Mouse (Mus musculus): ENCODE measurements around the gene Bcl2l14. TPM values are rescaled to one million over a fixed set of nuclear protein-coding genes. Genes with fewer than 3 reads are reported as not detected.

Bcl2l14 gene
- polyA plus RNA-seq, 1 experiment from 2014 or later, result 0.15 TPM

GRCm38 (mm10) chr6:134443925-134444324 is 47.8 kb downstream of the Bcl2l14 start:
- no peak overlapping the region for H3K4me2 ChIP-seq (ENCODE audit: low read length)
- no peak overlapping the region for H3K27ac ChIP-seq (replicated peaks in 1 of 2; ENCODE audit: control insufficient read depth in 1 of 2, insufficient read depth in 1 of 2, low read depth in 2 of 2, low read length in 2 of 2)
- WGBS, result 84% methylated on average over 5 of the region's 5 CpGs
- H3K27me3 ChIP-seq (ENCODE audit: control insufficient read depth, insufficient read depth, low read length), result no peaks in the 10 kb centered on the region
- peaks cover 28% of the 10 kb centered on the region for H3K36me3 ChIP-seq (ENCODE audit: control insufficient read depth, insufficient read depth, low read length)
- H3K9ac ChIP-seq (ENCODE audit: low read length), result no peak overlapping the region
- H3K4me1 ChIP-seq (ENCODE audit: control insufficient read depth in 2 of 2, insufficient read depth in 2 of 2, low read length in 2 of 2), result peaks cover 0 to 11% of the 10 kb centered on the region in 2 experiments; a peak in 3 of 4 replicates
- ATAC-seq (ENCODE audit: insufficient number of reproducible peaks, insufficient read depth, low FRiP score, low read depth), result no peak
- no peak overlapping the region for H3K4me3 ChIP-seq (ENCODE audit: control insufficient read depth in 1 of 2, insufficient read depth in 1 of 2, low read depth in 1 of 2, low read length in 2 of 2)
- H3K9me3 ChIP-seq (ENCODE audit: control insufficient read depth, low read length), result no peaks in the 10 kb centered on the region

- no peak for ATAC-seq (ENCODE audit: insufficient number of reproducible peaks, insufficient read depth, low FRiP score, low read depth)
- no peaks in the 10 kb centered on the region for H3K27me3 ChIP-seq (ENCODE audit: control insufficient read depth, insufficient read depth, low read length)
- H3K4me2 ChIP-seq (ENCODE audit: low read length), result no peak overlapping the region
- H3K36me3 ChIP-seq (ENCODE audit: control insufficient read depth, insufficient read depth, low read length), result peaks cover 70% of the 10 kb centered on the region
- no peaks in the 10 kb centered on the region for H3K9me3 ChIP-seq (ENCODE audit: control insufficient read depth, low read length)
- no peak overlapping the region for H3K9ac ChIP-seq (ENCODE audit: low read length)
- H3K27ac ChIP-seq (replicated peaks in 1 of 2; ENCODE audit: control insufficient read depth in 1 of 2, insufficient read depth in 1 of 2, low read depth in 2 of 2, low read length in 2 of 2), result no peak overlapping the region
- WGBS, result 92% methylated on average over 12 of the region's 12 CpGs
- no peaks in the 10 kb centered on the region; a peak in 1 of 4 replicates for H3K4me1 ChIP-seq (ENCODE audit: control insufficient read depth in 2 of 2, insufficient read depth in 2 of 2, low read length in 2 of 2)
- no peak overlapping the region for H3K4me3 ChIP-seq (ENCODE audit: control insufficient read depth in 1 of 2, insufficient read depth in 1 of 2, low read depth in 1 of 2, low read length in 2 of 2)
These were observed 52.3 kb downstream of the Bcl2l14 start for GRCm38 (mm10) chr6:134448451-134448850.

- peaks cover 81% of the 10 kb centered on the region for H3K36me3 ChIP-seq (ENCODE audit: control insufficient read depth, insufficient read depth, low read length)
- H3K9ac ChIP-seq (ENCODE audit: low read length), result no peak overlapping the region
- no peak overlapping the region; a peak in 1 of 4 replicates for H3K27ac ChIP-seq (replicated peaks in 1 of 2; ENCODE audit: control insufficient read depth in 1 of 2, insufficient read depth in 1 of 2, low read depth in 2 of 2, low read length in 2 of 2)
- no peak for ATAC-seq (ENCODE audit: insufficient number of reproducible peaks, insufficient read depth, low FRiP score, low read depth)
- no peaks in the 10 kb centered on the region for H3K27me3 ChIP-seq (ENCODE audit: control insufficient read depth, insufficient read depth, low read length)
- H3K4me2 ChIP-seq (ENCODE audit: low read length), result no peak overlapping the region
- no peaks in the 10 kb centered on the region for H3K9me3 ChIP-seq (ENCODE audit: control insufficient read depth, low read length)
- H3K4me1 ChIP-seq (ENCODE audit: control insufficient read depth in 2 of 2, insufficient read depth in 2 of 2, low read length in 2 of 2), result no peaks in the 10 kb centered on the region; a peak in 1 of 4 replicates
- WGBS, result 66% methylated on average over 11 of the region's 11 CpGs
- no peak overlapping the region for H3K4me3 ChIP-seq (ENCODE audit: control insufficient read depth in 1 of 2, insufficient read depth in 1 of 2, low read depth in 1 of 2, low read length in 2 of 2)
These were observed 53.8 kb downstream of the Bcl2l14 start for GRCm38 (mm10) chr6:134449958-134450357.

GRCm38 (mm10) chr6:134450661-134451119 is 54.6 kb downstream of the Bcl2l14 start:
- Histone ChIP-seq H3K27ac (replicated peaks in 1 of 2; ENCODE audit: control insufficient read depth in 1 of 2, insufficient read depth in 1 of 2, low read depth in 2 of 2, low read length in 2 of 2) (no peak overlapping the region), H3K36me3 (ENCODE audit: control insufficient read depth, insufficient read depth, low read length) (peaks cover 82% of the 10 kb centered on the region), H3K4me3 (ENCODE audit: control insufficient read depth in 1 of 2, insufficient read depth in 1 of 2, low read depth in 1 of 2, low read length in 2 of 2) (no peak overlapping the region), H3K27me3 (ENCODE audit: control insufficient read depth, insufficient read depth, low read length) (no peaks in the 10 kb centered on the region), H3K4me2 (ENCODE audit: low read length) (no peak overlapping the region), H3K4me1 (ENCODE audit: control insufficient read depth in 2 of 2, insufficient read depth in 2 of 2, low read length in 2 of 2) (no peaks in the 10 kb centered on the region; a peak in 1 of 4 replicates), H3K9ac (ENCODE audit: low read length) (no peak overlapping the region), H3K9me3 (ENCODE audit: control insufficient read depth, low read length) (no peaks in the 10 kb centered on the region)
- ATAC-seq (ENCODE audit: insufficient number of reproducible peaks, insufficient read depth, low FRiP score, low read depth), result no peak
- WGBS, result 55% methylated on average over 14 of the region's 14 CpGs

- 97% methylated on average over 1 of the region's 1 CpGs for WGBS
- Histone ChIP-seq H3K36me3 (ENCODE audit: control insufficient read depth, insufficient read depth, low read length) (peaks cover 96% of the 10 kb centered on the region), H3K9ac (ENCODE audit: low read length) (no peak overlapping the region), H3K4me3 (ENCODE audit: control insufficient read depth in 1 of 2, insufficient read depth in 1 of 2, low read depth in 1 of 2, low read length in 2 of 2) (no peak overlapping the region), H3K9me3 (ENCODE audit: control insufficient read depth, low read length) (no peaks in the 10 kb centered on the region), H3K27me3 (ENCODE audit: control insufficient read depth, insufficient read depth, low read length) (no peaks in the 10 kb centered on the region), H3K4me1 (ENCODE audit: control insufficient read depth in 2 of 2, insufficient read depth in 2 of 2, low read length in 2 of 2) (no peaks in the 10 kb centered on the region; a peak in 1 of 4 replicates), H3K4me2 (ENCODE audit: low read length) (no peak overlapping the region), H3K27ac (replicated peaks in 1 of 2; ENCODE audit: control insufficient read depth in 1 of 2, insufficient read depth in 1 of 2, low read depth in 2 of 2, low read length in 2 of 2) (no peak overlapping the region)
- no peak for ATAC-seq (ENCODE audit: insufficient number of reproducible peaks, insufficient read depth, low FRiP score, low read depth)
These were observed 58.0 kb downstream of the Bcl2l14 start for GRCm38 (mm10) chr6:134454093-134454492.

GRCm38 (mm10) chr6:134458376-134458775 is 62.3 kb downstream of the Bcl2l14 start:
- no peak for ATAC-seq (ENCODE audit: insufficient number of reproducible peaks, insufficient read depth, low FRiP score, low read depth)
- H3K36me3 ChIP-seq (ENCODE audit: control insufficient read depth, insufficient read depth, low read length), result peaks cover 93% of the 10 kb centered on the region
- WGBS, result 97% methylated on average over 1 of the region's 1 CpGs

GRCm38 (mm10) chr6:134461175-134461574 is 65.1 kb downstream of the Bcl2l14 start:
- no peak for ATAC-seq (ENCODE audit: insufficient number of reproducible peaks, insufficient read depth, low FRiP score, low read depth)
- no peak overlapping the region for H3K4me3 ChIP-seq (ENCODE audit: control insufficient read depth in 1 of 2, insufficient read depth in 1 of 2, low read depth in 1 of 2, low read length in 2 of 2)
- H3K9ac ChIP-seq (ENCODE audit: low read length), result no peak overlapping the region
- H3K4me1 ChIP-seq (ENCODE audit: control insufficient read depth in 2 of 2, insufficient read depth in 2 of 2, low read length in 2 of 2), result no peaks in the 10 kb centered on the region
- peaks cover 92% of the 10 kb centered on the region for H3K36me3 ChIP-seq (ENCODE audit: control insufficient read depth, insufficient read depth, low read length)
- WGBS, result 85% methylated on average over 6 of the region's 6 CpGs
- no peak overlapping the region for H3K4me2 ChIP-seq (ENCODE audit: low read length)
- no peak overlapping the region for H3K27ac ChIP-seq (replicated peaks in 1 of 2; ENCODE audit: control insufficient read depth in 1 of 2, insufficient read depth in 1 of 2, low read depth in 2 of 2, low read length in 2 of 2)
- no peaks in the 10 kb centered on the region for H3K9me3 ChIP-seq (ENCODE audit: control insufficient read depth, low read length)
- no peaks in the 10 kb centered on the region for H3K27me3 ChIP-seq (ENCODE audit: control insufficient read depth, insufficient read depth, low read length)

More at GRCm38 (mm10) chr6:134458376-134458775, 62.3 kb downstream of the Bcl2l14 start:
- H3K9ac ChIP-seq (ENCODE audit: low read length), result no peak overlapping the region
- no peak overlapping the region for H3K27ac ChIP-seq (replicated peaks in 1 of 2; ENCODE audit: control insufficient read depth in 1 of 2, insufficient read depth in 1 of 2, low read depth in 2 of 2, low read length in 2 of 2)
- no peaks in the 10 kb centered on the region for H3K27me3 ChIP-seq (ENCODE audit: control insufficient read depth, insufficient read depth, low read length)
- no peak overlapping the region for H3K4me3 ChIP-seq (ENCODE audit: control insufficient read depth in 1 of 2, insufficient read depth in 1 of 2, low read depth in 1 of 2, low read length in 2 of 2)
- no peak overlapping the region for H3K4me2 ChIP-seq (ENCODE audit: low read length)
- no peaks in the 10 kb centered on the region for H3K4me1 ChIP-seq (ENCODE audit: control insufficient read depth in 2 of 2, insufficient read depth in 2 of 2, low read length in 2 of 2)
- H3K9me3 ChIP-seq (ENCODE audit: control insufficient read depth, low read length), result no peaks in the 10 kb centered on the region

- no peak for ATAC-seq (ENCODE audit: insufficient number of reproducible peaks, insufficient read depth, low FRiP score, low read depth)
- Histone ChIP-seq H3K9me3 (ENCODE audit: control insufficient read depth, low read length) (no peaks in the 10 kb centered on the region), H3K4me2 (ENCODE audit: low read length) (no peak overlapping the region), H3K4me3 (ENCODE audit: control insufficient read depth in 1 of 2, insufficient read depth in 1 of 2, low read depth in 1 of 2, low read length in 2 of 2) (no peak overlapping the region), H3K9ac (ENCODE audit: low read length) (no peak overlapping the region), H3K4me1 (ENCODE audit: control insufficient read depth in 2 of 2, insufficient read depth in 2 of 2, low read length in 2 of 2) (peaks cover 6 to 10% of the 10 kb centered on the region in 2 experiments), H3K36me3 (ENCODE audit: control insufficient read depth, insufficient read depth, low read length) (peaks cover 73% of the 10 kb centered on the region), H3K27me3 (ENCODE audit: control insufficient read depth, insufficient read depth, low read length) (no peaks in the 10 kb centered on the region), H3K27ac (replicated peaks in 1 of 2; ENCODE audit: control insufficient read depth in 1 of 2, insufficient read depth in 1 of 2, low read depth in 2 of 2, low read length in 2 of 2) (no peak overlapping the region)
- 90% methylated on average over 10 of the region's 10 CpGs for WGBS
These were observed 70.6 kb downstream of the Bcl2l14 start for GRCm38 (mm10) chr6:134466671-134467229.

Measured in heart, embryonic 14.5 days (tissue).